Mouse (Mus musculus) stomach, embryonic 16.5 days (tissue): ENCODE measurements around the gene Coq9. TPM values are rescaled to one million over a fixed set of nuclear protein-coding genes. Genes with fewer than 3 reads are reported as not detected.

Source experiments
- ATAC-seq: fragments of 200-750 bp; cut with Nextera tagmentation; 2 replicates; pipeline ENCODE4 v1.8.0; 2017; ENCODE audit warnings: moderate number of reproducible peaks, moderate TSS enrichment; ENCODE audit not compliant: insufficient read depth, low FRiP score
- H3K27ac ChIP-seq: fragments of 300-500 bp; sonication (generic); 2 replicates; pipeline ENCODE4 v1.5.1; 2014; ENCODE audit warnings: low read length
- H3K27me3 ChIP-seq: fragments of 300-500 bp; sonication (generic); 2 replicates; pipeline ENCODE4 v1.6.1; 2014; ENCODE audit warnings: low read length, control low read depth, mixed read lengths; ENCODE audit not compliant: control insufficient read depth, insufficient read depth
- H3K36me3 ChIP-seq: fragments of 300-500 bp; sonication (generic); 2 replicates; pipeline ENCODE4 v1.6.1; 2014; ENCODE audit warnings: low read length; ENCODE audit not compliant: control insufficient read depth, insufficient read depth
- H3K4me1 ChIP-seq: fragments of 300-500 bp; sonication (generic); 2 replicates; pipeline ENCODE4 v1.6.1; 2014; ENCODE audit warnings: low read length, control low read depth, mixed read lengths; ENCODE audit not compliant: control insufficient read depth, insufficient read depth
- H3K4me2 ChIP-seq: fragments of 300-500 bp; sonication (generic); 2 replicates; pipeline ENCODE4 v1.6.1; 2014; ENCODE audit warnings: low read depth, low read length, mixed read lengths
- H3K4me3 ChIP-seq: fragments of 300-500 bp; sonication (generic); replicated peaks from 2 replicates; pipeline ENCODE4 v1.5.1; 2014; ENCODE audit warnings: mild to moderate bottlenecking, low read length
- H3K9ac ChIP-seq: fragments of 300-500 bp; sonication (generic); 2 replicates; pipeline ENCODE4 v1.6.1; 2014; ENCODE audit warnings: low read length
- H3K9me3 ChIP-seq: fragments of 300-500 bp; sonication (generic); replicated peaks from 2 replicates; pipeline ENCODE4 v1.6.1; 2016; ENCODE audit warnings: low read length, control low read depth; ENCODE audit not compliant: control insufficient read depth
- WGBS: fragments of 180-500 bp; shearing (Covaris S2); extraction: QIAGEN DNeasy Blood & Tissue Kit; methylation state at CpG from one replicate; pipeline ENCODE4 v1.1.7; 2014; 5-methylcytosine and 5-hydroxymethylcytosine counted together
- polyA plus RNA-seq: library from polyadenylated mRNA; unstranded; fragments of >200 nt; fragmentation: Nextera tagmentation; extraction: Ambion mirVana; gene quantifications from 2 replicates; pipeline ENCODE4 v1.2.1, GENCODE M21; 2015

The Coq9 gene
- 84.6 and 94.3 TPM in 2 replicates for polyA plus RNA-seq

DNA sequence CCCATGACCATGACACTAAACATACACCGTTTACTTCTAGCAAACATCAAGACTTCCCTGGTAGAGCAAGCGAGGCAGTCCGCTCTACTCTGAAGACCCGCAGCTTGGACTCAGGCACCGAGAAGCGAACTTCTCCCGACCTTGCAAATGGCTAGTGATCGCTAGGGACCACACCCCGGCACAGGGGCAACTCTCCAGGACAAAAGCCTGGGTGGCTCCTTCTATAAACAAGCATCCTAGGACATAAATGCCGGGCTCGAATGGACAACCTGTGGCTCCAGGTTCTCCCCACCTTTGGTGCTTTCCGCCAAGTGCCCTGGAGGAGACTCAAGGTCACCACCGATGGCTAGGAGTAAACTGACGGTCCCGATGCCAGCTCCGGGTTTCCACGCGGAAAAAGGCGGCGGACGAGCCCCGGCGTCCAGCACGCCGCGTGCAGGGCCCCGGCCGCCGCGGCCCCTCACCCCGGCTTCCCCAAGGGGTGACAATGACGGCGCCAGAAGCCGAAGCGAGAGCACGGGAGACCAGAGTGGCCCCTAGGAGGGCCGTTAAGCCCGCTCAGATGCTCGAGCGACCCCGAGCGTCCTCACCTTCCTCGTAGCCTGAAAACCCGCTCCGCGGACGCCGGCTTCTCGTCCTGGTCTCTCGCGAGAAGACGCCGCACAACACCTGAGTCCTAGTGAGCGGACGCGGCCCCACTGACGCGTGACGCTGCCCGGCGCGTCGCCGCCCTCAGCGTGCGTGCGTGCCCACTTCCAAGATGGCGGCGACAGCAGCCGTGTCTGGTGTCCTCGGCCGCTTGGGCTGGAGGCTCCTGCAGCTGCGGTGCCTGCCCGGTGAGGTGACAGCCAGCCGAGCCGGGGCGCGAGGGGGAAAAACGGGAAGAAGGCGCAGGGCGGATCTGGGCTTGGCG is at the start of gene Coq9, which contains the start of gene Ciapin1:
TSS of gene Coq9 (plus strand) at position 660 of the 913 bp plus-strand sequence.
TSS of gene Ciapin1 (minus strand) at position 697 of the 913 bp plus-strand sequence.
- WGBS = under 1% methylated on average over 82 of the region's 82 CpGs
- Histone ChIP-seq H3K9ac (peak within 1 kb of the TSS; percentile 98), H3K4me1 (peaks cover 16% of the 10 kb centered on the region), H3K27ac (peak within 1 kb of the TSS; percentile 96), H3K36me3 (no peaks in the 10 kb centered on the region), H3K4me2 (peak within 1 kb of the TSS; percentile 90), H3K4me3 (peak within 1 kb of the TSS; percentile 98), H3K9me3 (no peaks in the 10 kb centered on the region), H3K27me3 (no peaks in the 10 kb centered on the region)
- peak; percentile 98 for ATAC-seq

DNA sequence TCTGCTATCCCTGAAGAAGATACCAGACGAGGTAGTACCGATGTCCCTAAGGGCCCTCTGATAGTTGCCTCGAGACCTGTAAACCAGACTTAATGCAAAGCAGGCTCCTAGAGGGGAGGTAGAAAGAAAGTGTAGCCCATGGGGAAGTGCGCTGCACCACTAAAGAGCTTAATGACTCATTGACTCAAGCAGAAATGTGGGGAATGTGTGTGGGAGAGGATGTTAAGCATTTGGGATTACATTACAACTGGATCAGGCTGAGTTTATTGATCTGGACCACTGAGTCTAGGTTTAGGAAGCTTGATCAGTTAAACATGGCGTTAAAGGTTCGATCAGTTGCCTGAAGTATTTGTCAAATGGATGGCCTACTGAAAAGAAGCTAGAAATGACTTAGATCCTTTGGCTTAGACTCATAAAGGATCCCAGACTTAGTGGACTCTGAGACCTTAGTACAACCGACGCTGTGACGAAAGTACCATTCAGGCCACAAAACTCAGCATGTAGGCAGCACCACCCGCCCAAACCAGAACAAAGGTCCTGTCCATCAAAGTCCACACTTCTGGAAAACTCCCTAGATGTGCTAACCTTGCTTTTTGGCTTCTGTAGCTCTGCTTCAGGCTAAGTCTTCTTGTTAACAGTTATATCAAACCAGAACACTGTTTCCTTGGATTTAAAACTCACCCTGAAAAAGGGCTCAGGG is 48.7 kb upstream of the Coq9 start:
- H3K4me2 ChIP-seq = no peak overlapping the region
- H3K36me3 ChIP-seq = no peaks in the 10 kb centered on the region
- ATAC-seq = no peak
- H3K4me1 ChIP-seq = peaks cover 15% of the 10 kb centered on the region; the same call in 1 of the 2 replicates
- 79% methylated on average over 10 of the region's 10 CpGs for WGBS
- no peak overlapping the region for H3K4me3 ChIP-seq
- no peaks in the 10 kb centered on the region for H3K27me3 ChIP-seq
- H3K9me3 ChIP-seq = no peaks in the 10 kb centered on the region
- no peak overlapping the region for H3K9ac ChIP-seq
- H3K27ac ChIP-seq = no peak overlapping the region

- Histone ChIP-seq H3K4me3 (no peak overlapping the region), H3K4me1 (no peaks in the 10 kb centered on the region), H3K27ac (no peak overlapping the region), H3K4me2 (no peak overlapping the region), H3K27me3 (no peaks in the 10 kb centered on the region), H3K9me3 (no peaks in the 10 kb centered on the region), H3K36me3 (no peaks in the 10 kb centered on the region), H3K9ac (no peak overlapping the region)
- no peak for ATAC-seq
- 84% methylated on average over 4 of the region's 4 CpGs for WGBS
These were observed 43.8 kb upstream of the Coq9 start for GRCm38 (mm10) chr8:94794368-94794767.

- ATAC-seq = no peak
- 97% methylated on average over 2 of the region's 2 CpGs for WGBS
- no peak overlapping the region for H3K27ac ChIP-seq
- no peak overlapping the region for H3K4me3 ChIP-seq
- no peaks in the 10 kb centered on the region for H3K36me3 ChIP-seq
- H3K4me2 ChIP-seq = no peak overlapping the region
- H3K9me3 ChIP-seq = no peaks in the 10 kb centered on the region
- H3K9ac ChIP-seq = no peak overlapping the region
- H3K4me1 ChIP-seq = no peaks in the 10 kb centered on the region
- no peaks in the 10 kb centered on the region for H3K27me3 ChIP-seq
These were observed 43.3 kb upstream of the Coq9 start for GRCm38 (mm10) chr8:94794782-94795181.

DNA sequence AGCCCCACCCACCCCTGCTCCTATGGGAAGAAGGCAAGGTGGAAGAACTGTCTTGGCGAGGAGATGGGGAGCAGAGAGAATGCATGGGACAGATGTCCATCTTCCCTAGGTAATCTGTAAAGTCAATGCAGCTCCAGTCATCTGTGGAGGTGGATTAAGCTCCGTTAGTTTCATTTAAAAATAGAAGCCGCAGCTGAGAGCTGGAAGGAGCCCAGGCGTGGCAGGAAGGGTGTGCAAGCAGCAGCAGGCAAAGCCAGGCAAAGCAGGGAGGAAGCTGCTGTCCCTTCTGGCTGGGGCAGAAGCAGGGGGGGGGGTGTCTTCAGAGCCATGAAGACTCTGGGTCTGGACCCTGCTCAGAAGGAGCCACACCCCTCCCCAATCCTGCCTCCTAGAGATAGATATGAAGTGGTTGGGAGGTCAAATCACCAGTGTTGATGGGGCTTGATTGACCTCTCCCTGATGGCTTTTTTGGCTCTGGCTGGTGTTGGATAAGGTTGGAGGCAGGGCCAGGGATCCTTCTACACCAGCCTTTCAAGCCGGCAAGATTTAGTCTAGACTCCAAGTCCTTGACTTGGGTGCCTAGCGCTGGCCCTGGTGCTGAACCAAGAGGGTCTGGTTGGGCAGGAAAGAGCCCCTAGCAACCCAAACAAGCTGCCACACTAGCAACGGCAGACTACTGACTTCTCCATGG is 37.7 kb upstream of the Coq9 start:
- H3K4me2 ChIP-seq = no peak overlapping the region
- no peak overlapping the region for H3K27ac ChIP-seq
- no peaks in the 10 kb centered on the region for H3K4me1 ChIP-seq
- no peak overlapping the region for H3K9ac ChIP-seq
- H3K27me3 ChIP-seq = no peaks in the 10 kb centered on the region
- H3K36me3 ChIP-seq = no peaks in the 10 kb centered on the region
- no peaks in the 10 kb centered on the region for H3K9me3 ChIP-seq
- ATAC-seq = no peak
- H3K4me3 ChIP-seq = no peak overlapping the region
- WGBS = 59% methylated on average over 7 of the region's 7 CpGs

GRCm38 (mm10) chr8:94801293-94802095 is 36.6 kb upstream of the Coq9 start:
- WGBS = 31% methylated on average over 14 of the region's 14 CpGs

DNA sequence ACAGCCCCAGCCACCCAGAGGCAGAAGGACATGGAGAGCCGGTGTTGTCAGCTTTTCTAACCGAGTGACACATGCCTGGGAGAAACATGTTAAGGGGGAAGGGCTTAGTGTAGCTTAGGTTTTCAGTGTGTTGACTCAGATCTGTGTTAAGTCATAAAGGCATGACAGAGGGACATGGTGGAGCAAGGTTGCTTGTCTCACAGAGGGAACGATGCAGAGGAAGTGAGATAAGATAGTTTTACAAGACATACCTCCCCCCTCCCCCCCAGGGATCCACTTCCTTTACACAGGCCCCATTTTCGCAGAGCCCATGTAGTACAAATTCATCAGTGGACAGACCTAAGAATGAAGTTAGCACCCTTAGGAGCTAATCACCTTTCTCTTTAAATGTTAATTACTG is 35.7 kb upstream of the Coq9 start:
- H3K4me2 ChIP-seq = no peak overlapping the region
- H3K4me1 ChIP-seq = no peaks in the 10 kb centered on the region
- WGBS = 71% methylated on average over 4 of the region's 4 CpGs
- no peak overlapping the region for H3K4me3 ChIP-seq
- no peak for ATAC-seq
- H3K27me3 ChIP-seq = no peaks in the 10 kb centered on the region
- no peak overlapping the region for H3K9ac ChIP-seq
- H3K36me3 ChIP-seq = no peaks in the 10 kb centered on the region
- no peak overlapping the region for H3K27ac ChIP-seq
- no peaks in the 10 kb centered on the region for H3K9me3 ChIP-seq

More at GRCm38 (mm10) chr8:94801293-94802095, 36.6 kb upstream of the Coq9 start:
- Histone ChIP-seq H3K4me1 (no peaks in the 10 kb centered on the region), H3K4me3 (no peak overlapping the region), H3K4me2 (no peak overlapping the region), H3K9ac (no peak overlapping the region), H3K9me3 (no peaks in the 10 kb centered on the region), H3K36me3 (no peaks in the 10 kb centered on the region), H3K27me3 (no peaks in the 10 kb centered on the region), H3K27ac (no peak overlapping the region)
- no peak for ATAC-seq

GRCm38 (mm10) chr8:94803551-94803950 is 34.6 kb upstream of the Coq9 start:
- 71% methylated on average over 6 of the region's 6 CpGs for WGBS
- no peak overlapping the region for H3K9ac ChIP-seq
- H3K4me3 ChIP-seq = no peak overlapping the region
- no peak overlapping the region for H3K4me2 ChIP-seq
- no peaks in the 10 kb centered on the region for H3K36me3 ChIP-seq
- no peak for ATAC-seq
- H3K4me1 ChIP-seq = no peaks in the 10 kb centered on the region
- H3K27ac ChIP-seq = no peak overlapping the region
- H3K27me3 ChIP-seq = no peaks in the 10 kb centered on the region
- H3K9me3 ChIP-seq = no peaks in the 10 kb centered on the region
